Mouse (Mus musculus) adrenal gland, adult 18-20 months (tissue): ENCODE data around the gene Hba-a2. TPM values are rescaled to one million over a fixed set of nuclear protein-coding genes. Genes with fewer than 3 reads are reported as not detected.

ENCODE experiments used
- DNase-seq, 2 experiments: peaks; one replicate each; pipeline ENCODE4 v3.0.0; 2021 to 2022; ENCODE audit warnings: low spot score in 2 of 2
- total RNA-seq, 2 experiments: library from RNA; stranded (reverse); gene quantifications; 1 replicate in 1 of 2; 2 replicates in 1 of 2; pipeline ENCODE4 v1.2.3; 2021

Gene Hba-a2
- total RNA-seq, 2 experiments from 2014 or later: 1,371 to 4,495 TPM

DNA sequence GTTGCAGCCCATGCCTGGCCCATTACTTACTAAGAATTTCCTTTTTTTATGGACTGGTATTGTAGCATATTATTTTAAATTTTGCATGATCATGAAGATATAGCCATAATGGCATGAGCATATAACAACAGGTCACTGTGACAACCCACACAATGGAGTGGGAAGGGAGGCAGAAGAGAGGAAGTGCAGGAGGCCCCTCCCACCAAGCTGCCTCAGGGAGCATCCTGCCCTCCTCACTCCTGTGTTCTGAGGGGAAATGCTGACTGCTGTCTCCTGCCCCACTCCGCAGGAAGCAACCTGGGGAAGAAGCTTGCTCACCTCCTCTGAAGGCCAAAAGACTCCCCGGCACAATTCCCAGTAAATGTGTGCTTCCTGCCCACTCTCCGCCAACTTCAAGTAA is 13.6 kb downstream of the Hba-a2 start:
- no peak for DNase-seq

DNA sequence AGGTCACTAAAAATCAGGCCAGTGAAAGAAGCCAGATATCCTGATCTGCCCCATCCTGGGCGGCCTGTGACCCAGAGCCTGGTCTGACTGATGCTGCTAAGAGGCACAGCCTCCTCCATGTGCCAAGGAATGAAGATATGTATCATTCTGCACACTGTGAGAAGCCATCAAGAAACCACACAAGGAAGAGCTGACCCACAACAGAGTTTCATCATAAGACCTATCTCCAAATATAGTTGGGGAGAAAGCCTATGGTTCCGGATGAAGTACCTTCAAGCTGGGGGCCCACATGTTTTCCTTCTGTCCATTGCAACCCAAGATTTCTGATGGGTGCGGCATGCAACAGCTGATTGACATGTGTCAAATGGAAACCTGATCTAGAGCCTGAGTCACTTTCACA is 19.7 kb downstream of the Hba-a2 start:
- DNase-seq: no peak

DNA sequence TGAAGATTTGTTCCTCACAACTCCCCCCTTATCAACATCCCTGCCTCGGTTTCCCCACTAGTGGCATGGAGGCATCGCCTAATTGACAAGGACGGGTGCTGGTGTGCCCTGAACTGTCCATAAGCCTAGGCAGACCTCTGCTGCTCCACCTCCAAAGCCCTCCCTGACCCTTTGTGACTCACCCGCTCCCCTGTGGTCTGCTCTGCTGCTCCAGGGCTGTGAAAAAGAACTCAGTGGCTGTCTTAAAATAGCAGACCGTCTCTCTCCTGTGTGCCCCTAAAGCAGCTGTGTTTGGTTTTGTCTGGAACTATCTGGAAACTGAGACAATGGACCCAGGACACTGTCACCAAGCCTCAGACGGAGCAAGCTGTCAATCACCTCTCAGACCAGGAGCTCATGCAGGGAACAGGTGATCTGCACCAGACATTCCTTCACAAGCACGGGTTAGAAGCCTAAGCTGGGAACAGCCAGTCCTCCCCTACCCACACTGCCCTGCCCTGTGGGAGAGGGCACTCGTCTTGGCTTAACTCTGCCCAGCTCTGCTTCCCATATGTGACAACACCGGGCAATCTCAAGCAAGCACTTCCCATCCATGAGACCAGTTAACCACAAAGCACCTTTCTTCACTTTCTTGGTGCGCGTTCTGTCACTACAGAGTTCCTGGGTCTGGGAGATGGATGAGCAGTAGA is 24.4 kb downstream of the Hba-a2 start:
- DNase-seq: no peak

GRCm38 (mm10) chr11:32321196-32321565 is 24.9 kb downstream of the Hba-a2 start:
- peak; percentile 33 to 60 for DNase-seq

GRCm38 (mm10) chr11:32324609-32325008 is 28.3 kb downstream of the Hba-a2 start:
- peak; percentile 87 to 90 for DNase-seq

GRCm38 (mm10) chr11:32331075-32331474 is 34.8 kb downstream of the Hba-a2 start:
- DNase-seq: no peak

- DNase-seq: no peak
Measured at GRCm38 (mm10) chr11:32331861-32332260, 35.6 kb downstream of the Hba-a2 start.

DNA sequence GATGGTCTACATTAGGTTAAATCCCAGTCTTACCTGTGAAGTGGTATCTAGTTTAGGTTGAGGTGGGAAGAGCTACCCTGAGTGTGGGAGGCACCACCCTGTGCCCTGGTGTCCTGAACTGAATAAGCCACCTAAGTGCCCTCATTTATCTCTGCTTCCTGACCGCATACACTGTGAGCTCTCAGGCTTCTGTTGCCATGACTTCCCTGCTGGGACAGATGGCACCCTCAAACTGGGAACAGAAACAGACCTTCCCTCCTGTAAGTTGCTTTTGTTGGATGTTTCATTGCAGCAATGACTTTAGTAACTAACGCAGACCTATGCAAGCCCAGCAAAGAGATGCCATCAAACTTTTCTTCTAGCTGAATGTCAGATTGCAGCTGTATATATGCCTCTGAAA is 36.9 kb downstream of the Hba-a2 start:
- no peak for DNase-seq

GRCm38 (mm10) chr11:32336435-32336907 is 40.2 kb downstream of the Hba-a2 start:
- no peak for DNase-seq

DNA sequence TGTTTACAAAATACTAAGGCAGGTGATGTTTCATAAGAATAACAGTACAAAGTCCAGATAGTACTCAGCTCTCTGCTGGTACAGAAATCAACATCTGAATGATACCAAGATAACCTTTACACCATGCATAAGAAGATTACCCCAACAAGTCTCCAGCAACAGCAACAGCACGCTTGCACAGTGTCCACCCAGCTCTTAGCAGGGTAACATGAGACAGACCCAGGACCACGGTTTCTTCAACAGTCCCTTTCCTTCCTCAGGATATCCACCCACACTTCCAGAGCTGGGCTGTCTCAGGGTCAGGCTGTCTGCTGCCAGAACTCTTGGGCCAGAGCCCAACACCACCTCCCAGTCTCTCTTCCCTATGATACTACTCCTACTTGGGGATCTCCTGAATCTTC is 42.8 kb downstream of the Hba-a2 start:
- no peak for DNase-seq

- peak; percentile 50 to 59 for DNase-seq
Measured at GRCm38 (mm10) chr11:32340476-32341473, 44.5 kb downstream of the Hba-a2 start.

DNA sequence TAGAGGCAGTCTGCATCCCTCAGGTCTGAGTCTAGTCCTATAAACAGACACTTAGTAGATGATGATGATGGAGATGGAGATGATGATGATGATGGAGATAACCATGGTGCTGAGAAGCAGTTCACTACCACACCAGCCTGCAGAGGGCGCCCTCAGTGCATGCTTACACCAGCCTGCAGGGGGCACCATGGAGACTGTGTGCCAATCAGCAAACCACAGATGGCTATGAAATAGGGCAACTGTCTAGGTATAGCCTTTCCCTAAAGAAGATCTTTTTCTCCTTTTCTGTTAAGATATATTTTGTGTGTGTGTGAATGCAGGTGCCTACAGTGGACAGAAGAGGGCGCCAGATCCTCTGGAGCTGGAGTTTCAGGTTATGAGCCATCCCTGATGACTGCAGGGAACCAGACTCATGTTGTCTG is 46.5 kb downstream of the Hba-a2 start:
- peak; percentile 54 to 64 for DNase-seq

DNA sequence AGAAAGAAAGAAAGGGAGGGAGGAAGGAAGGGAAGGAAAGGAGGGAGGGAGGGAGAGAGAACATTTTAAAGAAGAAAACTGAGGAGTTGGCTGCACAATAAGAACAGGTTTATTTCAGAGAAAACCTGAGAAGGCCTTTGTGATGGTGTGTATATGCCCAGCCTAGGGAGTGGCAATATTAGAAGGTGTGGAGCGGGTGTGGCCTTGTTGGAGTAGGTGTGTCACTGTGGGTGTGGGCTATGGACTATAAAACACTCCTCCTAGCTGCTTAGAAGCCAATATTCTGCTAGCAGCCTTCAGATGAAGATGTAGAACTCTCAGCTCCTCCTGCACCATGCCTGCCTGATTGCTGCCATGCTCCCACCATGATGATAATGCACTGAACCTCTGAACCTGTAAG is 47.1 kb downstream of the Hba-a2 start:
- DNase-seq: no peak

GRCm38 (mm10) chr11:32345504-32346297 is 49.4 kb downstream of the Hba-a2 start:
- no peak for DNase-seq

Other genes starting within 250 kb of the Hba-a2 start
- gene Il9r, start 96.2 kb upstream of the Hba-a2 start, total RNA-seq: under 1 TPM; 0.10 to 0.32 TPM
- 10 to 100 TPM; 13.1 to 18.5 TPM for gene Snrnp25, start 91.1 kb upstream of the Hba-a2 start, total RNA-seq
- gene Rhbdf1, start 74.2 kb upstream of the Hba-a2 start, total RNA-seq: 10 to 100 TPM; 22.8 to 28.8 TPM
- gene Mpg, start 70.0 kb upstream of the Hba-a2 start, total RNA-seq: 10 to 100 TPM; 17.1 to 20.3 TPM
- 10 to 100 TPM; 52.8 to 64.2 TPM for gene Nprl3, start 28.8 kb upstream of the Hba-a2 start, total RNA-seq
- gene Hba-x, start 20.1 kb upstream of the Hba-a2 start, total RNA-seq: not detected
- gene Hba-a1, start 13.0 kb upstream of the Hba-a2 start, total RNA-seq: 1,000 to 10,000 TPM; 1,892 to 5,977 TPM
- gene Hbq1b, start 9.5 kb upstream of the Hba-a2 start, total RNA-seq: not detected
- not detected for gene Hbq1a, start 3.6 kb downstream of the Hba-a2 start, total RNA-seq
- 10 to 100 TPM in 1 of 2 experiments, 1 to 10 TPM in 1; 9.8 to 11.2 TPM for gene Sh3pxd2b, start 51.3 kb downstream of the Hba-a2 start, total RNA-seq
- 10 to 100 TPM; 13.4 TPM for gene Ubtd2, start 158.9 kb downstream of the Hba-a2 start, total RNA-seq
- gene Efcab9, start 235.6 kb downstream of the Hba-a2 start, total RNA-seq: 1 to 10 TPM; 1.0 to 1.6 TPM
- gene Stk10, start 236.8 kb downstream of the Hba-a2 start, total RNA-seq: 10 to 100 TPM in 1 of 2 experiments, 1 to 10 TPM in 1; 9.8 to 13.3 TPM